Mouse (Mus musculus): ENCODE data around the gene Cntn1. TPM values are rescaled to one million over a fixed set of nuclear protein-coding genes. Genes with fewer than 3 reads are reported as not detected.

Gene Cntn1
- under 1 TPM; 0.11 to 0.23 TPM for total RNA-seq (2021)
- long read RNA-seq, experiment 1, partial matches to known transcripts, result 1 of 1 reads
- long read RNA-seq, experiment 1, other reads (novel, unspliced or antisense), result 0 of 1 reads
- long read RNA-seq, experiment 2, result 0 reads

DNA sequence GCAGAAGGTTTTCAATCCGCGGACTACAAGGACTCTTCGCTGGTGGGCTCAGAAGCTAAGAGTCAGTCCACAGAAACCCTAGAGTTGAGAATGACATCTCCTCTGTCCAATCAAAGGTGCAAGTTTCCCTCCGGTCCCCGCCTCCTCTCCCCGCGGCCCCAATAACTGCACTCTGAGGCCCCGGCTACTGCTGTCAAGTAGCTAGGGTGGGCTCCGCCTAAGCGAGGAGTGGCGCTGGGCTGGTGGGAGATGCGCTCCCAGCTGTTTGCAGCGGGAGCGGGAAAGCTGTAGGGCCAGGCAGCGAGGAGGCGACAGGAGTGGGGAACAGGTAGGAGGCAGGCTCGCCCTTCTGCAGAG lies at the start of gene Cntn1:
Cntn1 (plus strand) TSS at position 170 of the 357 bp plus-strand sequence.
- Histone ChIP-seq H3K4me3 (peak within 1 kb of the TSS; percentile 58), H3K27ac (no peak within 1 kb of the TSS)
- peak; percentile 20 for DNase-seq
- TF ChIP-seq CTCF (IDR thresholded peaks at IDR 0.05), result no peak
- intact Hi-C loops (cut with DNase I), result no loop called here

GRCm38 (mm10) chr15:92001431-92001830 lies 49.5 kb upstream of the Cntn1 start:
- Histone ChIP-seq H3K4me3 (no peak overlapping the region), H3K27ac (no peak overlapping the region)
- DNase-seq, result no peak
- TF ChIP-seq CTCF (IDR thresholded peaks at IDR 0.05), result no peak
- intact Hi-C loops (cut with DNase I), result no loop called here

GRCm38 (mm10) chr15:92012165-92013083 lies 38.5 kb upstream of the Cntn1 start:
- TF ChIP-seq CTCF (IDR thresholded peaks at IDR 0.05), result no peak
- Histone ChIP-seq H3K4me3 (no peak overlapping the region), H3K27ac (no peak overlapping the region)
- no peak for DNase-seq
- intact Hi-C loops (cut with DNase I), result no loop called here

GRCm38 (mm10) chr15:92034111-92034510 lies 16.9 kb upstream of the Cntn1 start:
- no peak for TF ChIP-seq CTCF (IDR thresholded peaks at IDR 0.05)
- intact Hi-C loops (cut with DNase I), result no loop called here
- Histone ChIP-seq H3K27ac (no peak overlapping the region), H3K4me3 (no peak overlapping the region)
- DNase-seq, result no peak

DNA sequence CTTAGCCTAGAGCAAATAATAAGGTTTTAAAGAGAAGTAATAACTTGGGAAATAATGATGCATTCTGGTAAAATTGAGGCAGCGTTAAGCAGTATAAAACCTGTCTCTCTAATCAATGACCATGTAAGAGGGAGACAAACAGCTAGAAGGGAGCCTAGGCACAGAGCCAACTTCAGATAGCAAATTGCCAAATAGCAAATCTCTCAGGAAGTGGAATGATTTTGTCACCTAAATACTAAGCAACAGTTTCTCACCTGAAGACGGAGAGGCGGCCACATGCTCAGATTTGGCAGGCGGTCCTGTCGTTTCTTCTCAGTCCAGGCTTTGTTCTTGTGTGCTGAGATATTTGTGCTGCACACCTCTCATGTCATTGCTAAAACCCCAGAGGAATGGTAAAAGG lies 8.4 kb upstream of the Cntn1 start:
- H3K4me3 ChIP-seq, result no peak overlapping the region
- no peak for TF ChIP-seq CTCF (IDR thresholded peaks at IDR 0.05)
- no peak for DNase-seq
- intact Hi-C loops (cut with DNase I), result no loop called here
- no peak overlapping the region for H3K27ac ChIP-seq

DNA sequence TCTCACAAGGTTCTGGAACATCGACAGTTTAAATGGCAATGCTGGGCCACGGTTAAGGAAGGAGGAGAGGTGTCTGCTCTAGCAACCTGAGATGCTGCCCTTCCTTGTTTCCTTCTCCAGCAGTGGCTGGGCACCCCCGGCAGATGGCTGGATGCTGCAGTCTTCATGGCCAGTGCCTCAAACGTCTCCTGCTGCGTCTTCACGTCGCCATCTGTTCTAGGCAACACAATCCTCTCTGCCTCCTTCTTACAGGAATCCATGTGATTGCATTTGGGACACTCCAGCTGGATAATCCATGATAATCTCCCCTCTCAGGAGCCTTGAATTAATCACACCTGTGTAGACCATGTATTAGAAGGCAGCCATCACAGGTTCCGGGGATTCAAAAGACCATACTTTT lies 4.9 kb upstream of the Cntn1 start:
- TF ChIP-seq CTCF (IDR thresholded peaks at IDR 0.05), result no peak

DNA sequence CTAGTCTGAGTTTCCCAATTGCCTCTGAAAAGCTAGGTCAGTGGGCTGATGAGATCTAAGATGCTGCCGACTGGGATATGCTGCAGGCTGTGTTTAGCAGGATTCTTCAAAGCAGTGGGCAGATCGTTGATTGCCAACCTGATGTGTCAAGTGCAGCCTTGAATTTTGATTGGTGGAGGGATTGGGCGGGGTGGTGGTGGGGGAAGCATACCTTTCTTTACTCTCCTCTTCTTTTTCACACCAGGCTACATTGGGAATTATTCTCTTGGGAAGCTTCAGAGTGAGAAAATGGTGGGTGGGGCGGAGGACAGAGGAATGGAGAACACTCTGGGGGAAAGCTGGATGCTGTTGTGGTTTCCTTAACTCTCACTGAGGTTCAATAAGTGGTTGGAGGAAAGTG lies 2.9 kb upstream of the Cntn1 start:
- H3K27ac ChIP-seq, result no peak overlapping the region
- no peak for TF ChIP-seq CTCF (IDR thresholded peaks at IDR 0.05)
- no peak overlapping the region for H3K4me3 ChIP-seq
- no peak for DNase-seq
- intact Hi-C loops (cut with DNase I), result no loop called here

More for the DNA sequence above, 4.9 kb upstream of the Cntn1 start:
- intact Hi-C loops (cut with DNase I), result no loop called here
- Histone ChIP-seq H3K4me3 (no peak overlapping the region), H3K27ac (no peak overlapping the region)
- no peak for DNase-seq

DNA sequence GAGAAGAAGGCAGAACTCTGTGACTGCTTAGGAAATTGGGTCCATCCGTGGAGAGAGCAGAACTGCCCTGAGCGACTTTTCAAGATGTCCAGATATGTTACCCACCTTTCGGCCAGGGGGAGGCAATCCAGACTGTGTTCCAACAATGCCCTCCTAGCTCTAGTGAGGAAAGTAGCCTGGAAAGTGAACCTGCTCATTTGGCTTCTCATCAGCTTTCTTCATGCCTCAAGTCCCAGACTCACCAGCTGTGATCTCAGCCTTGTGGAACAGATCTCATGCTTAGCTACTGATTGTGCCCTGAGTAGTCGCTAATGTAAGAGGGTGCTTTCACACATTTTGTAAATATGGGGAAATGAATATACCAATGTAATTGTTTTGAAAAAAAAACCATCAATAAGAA lies 2.4 kb upstream of the Cntn1 start:
- intact Hi-C loops (cut with DNase I), result no loop called here
- no peak for DNase-seq
- no peak for TF ChIP-seq CTCF (IDR thresholded peaks at IDR 0.05)
- Histone ChIP-seq H3K27ac (no peak overlapping the region), H3K4me3 (no peak overlapping the region)

GRCm38 (mm10) chr15:92051353-92052132 lies 578 bp downstream of the Cntn1 start:
- intact Hi-C loops (cut with DNase I), result no loop called here
- DNase-seq, result peak; percentile 15
- Histone ChIP-seq H3K27ac (no peak overlapping the region), H3K4me3 (peak overlapping the region; percentile 58)
- no peak for TF ChIP-seq CTCF (IDR thresholded peaks at IDR 0.05)

- TF ChIP-seq CTCF (IDR thresholded peaks at IDR 0.05), result no peak
- Histone ChIP-seq H3K27ac (no peak overlapping the region), H3K4me3 (no peak overlapping the region)
- DNase-seq, result no peak
- intact Hi-C loops (cut with DNase I), result no loop called here
Measured at GRCm38 (mm10) chr15:92052133-92052463, 1.1 kb downstream of the Cntn1 start.

GRCm38 (mm10) chr15:92057553-92057952 lies 6.6 kb downstream of the Cntn1 start:
- Histone ChIP-seq H3K27ac (no peak overlapping the region), H3K4me3 (no peak overlapping the region)
- no peak for DNase-seq
- intact Hi-C loops (cut with DNase I), result no loop called here
- no peak for TF ChIP-seq CTCF (IDR thresholded peaks at IDR 0.05)

GRCm38 (mm10) chr15:92060986-92061385 lies 10.0 kb downstream of the Cntn1 start:
- no peak for TF ChIP-seq CTCF (IDR thresholded peaks at IDR 0.05)
- Histone ChIP-seq H3K4me3 (no peak overlapping the region), H3K27ac (no peak overlapping the region)
- intact Hi-C loops (cut with DNase I), result no loop called here
- no peak for DNase-seq

GRCm38 (mm10) chr15:92079416-92079815 lies 28.5 kb downstream of the Cntn1 start:
- intact Hi-C loops (cut with DNase I), result no loop called here
- DNase-seq, result no peak
- no peak for TF ChIP-seq CTCF (IDR thresholded peaks at IDR 0.05)
- H3K27ac ChIP-seq, result no peak overlapping the region
- no peak overlapping the region for H3K4me3 ChIP-seq

Measured in gastrocnemius, adult 2 months (tissue).